Mouse (Mus musculus): ENCODE measurements around the gene Gm10188.

- TF ChIP-seq EP300 (IDR thresholded peaks at IDR 0.05) (no peak), CTCF (IDR thresholded peaks at IDR 0.05) (peak; percentile 68)
These were observed 31.5 kb upstream of the Gm10188 start for GRCm38 (mm10) chr1:132261058-132261457.
